Mouse (Mus musculus): Measurements from ENCODE around the gene Slc30a2. TPM values are rescaled to one million over a fixed set of nuclear protein-coding genes. Genes with fewer than 3 reads are reported as not detected.
A peak's percentile ranks its signal among the peaks of the same experiment; 100 is the strongest.

Slc30a2 gene
- polyA plus RNA-seq, 1 experiment from 2014 or later = not detected

- no peak overlapping the region for H3K9ac ChIP-seq (replicated peaks)
- no peaks in the 10 kb centered on the region for H3K36me3 ChIP-seq (replicated peaks; ENCODE audit: insufficient read depth, low read length)
- no peak for TF ChIP-seq CTCF (IDR thresholded peaks at IDR 0.05; ENCODE audit: low read depth)
- no peak for TF ChIP-seq EP300 (IDR thresholded peaks at IDR 0.05; ENCODE audit: low read depth)
- WGBS (ENCODE audit: insufficient replicate concordance) = 61% methylated on average over 19 of the region's 19 CpGs
- H3K4me3 ChIP-seq (ENCODE audit: low read depth, low read length) = no peak overlapping the region
- H3K27me3 ChIP-seq (ENCODE audit: insufficient read depth, low read length) = peaks cover 4% of the 10 kb centered on the region; the same call in 1 of the 2 replicates
- ATAC-seq (no peak), DNase-seq (no peak)
- no peaks in the 10 kb centered on the region for H3K4me1 ChIP-seq (ENCODE audit: insufficient read depth)
- H3K9me3 ChIP-seq (ENCODE audit: low read length) = 0 out of 2 replicates have a peak, but pooled peaks cover 2% of the 10 kb centered on the region
- H3K4me2 ChIP-seq (ENCODE audit: low read depth, low read length) = no peak overlapping the region
- no peak overlapping the region for H3K27ac ChIP-seq (ENCODE audit: low read depth)
Measured at GRCm38 (mm10) chr4:134298626-134299497, 44.1 kb upstream of the Slc30a2 start.

GRCm38 (mm10) chr4:134299498-134299810 lies 43.5 kb upstream of the Slc30a2 start:
- Histone ChIP-seq H3K27me3 (ENCODE audit: insufficient read depth, low read length) (no peaks in the 10 kb centered on the region), H3K36me3 (replicated peaks; ENCODE audit: insufficient read depth, low read length) (no peaks in the 10 kb centered on the region), H3K27ac (ENCODE audit: low read depth) (no peak overlapping the region), H3K9me3 (ENCODE audit: low read length) (0 out of 2 replicates have a peak, but pooled peaks cover 2% of the 10 kb centered on the region), H3K4me3 (ENCODE audit: low read depth, low read length) (no peak overlapping the region), H3K4me1 (ENCODE audit: insufficient read depth) (no peaks in the 10 kb centered on the region), H3K4me2 (ENCODE audit: low read depth, low read length) (no peak overlapping the region), H3K9ac (replicated peaks) (no peak overlapping the region)
- no peak for ATAC-seq
- DNase-seq = no peak
- WGBS (ENCODE audit: insufficient replicate concordance) = 52% methylated on average over 4 of the region's 4 CpGs
- no peak for TF ChIP-seq CTCF (IDR thresholded peaks at IDR 0.05; ENCODE audit: low read depth)

- H3K27ac ChIP-seq (ENCODE audit: low read depth) = no peak overlapping the region
- ATAC-seq (no peak), DNase-seq (no peak)
- H3K4me1 ChIP-seq (ENCODE audit: insufficient read depth) = no peaks in the 10 kb centered on the region
- no peaks in the 10 kb centered on the region for H3K36me3 ChIP-seq (replicated peaks; ENCODE audit: insufficient read depth, low read length)
- H3K4me2 ChIP-seq (ENCODE audit: low read depth, low read length) = no peak overlapping the region
- TF ChIP-seq CTCF (IDR thresholded peaks at IDR 0.05; ENCODE audit: low read depth) (no peak), EP300 (IDR thresholded peaks at IDR 0.05; ENCODE audit: low read depth) (no peak)
- H3K9me3 ChIP-seq (ENCODE audit: low read length) = 0 out of 2 replicates have a peak, but pooled peaks cover 2% of the 10 kb centered on the region
- H3K27me3 ChIP-seq (ENCODE audit: insufficient read depth, low read length) = no peaks in the 10 kb centered on the region
- WGBS (ENCODE audit: insufficient replicate concordance) = 47% methylated on average over 9 of the region's 9 CpGs
- no peak overlapping the region for H3K9ac ChIP-seq (replicated peaks)
- H3K4me3 ChIP-seq (ENCODE audit: low read depth, low read length) = no peak overlapping the region
Measured at GRCm38 (mm10) chr4:134300316-134300715, 42.7 kb upstream of the Slc30a2 start.

DNA sequence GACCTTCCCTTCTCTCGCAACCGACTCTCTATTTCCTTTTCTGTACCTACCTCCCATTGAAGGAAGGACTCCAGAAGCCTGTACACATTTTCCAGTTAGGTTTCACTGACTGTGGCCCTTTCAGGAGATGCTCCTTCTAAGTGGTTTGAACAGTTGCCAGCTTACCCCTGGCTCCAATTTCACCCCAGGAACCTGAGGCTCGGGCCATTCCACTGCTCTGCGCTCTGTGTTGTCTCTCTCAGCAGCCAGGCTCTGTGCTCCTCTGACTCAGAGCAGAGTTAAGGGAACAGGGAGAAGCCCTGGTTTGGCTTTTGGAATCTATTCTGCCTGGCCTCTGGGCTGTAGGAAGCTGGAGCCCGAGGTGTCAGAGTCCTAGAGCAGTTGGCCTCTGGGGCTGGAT lies 40.9 kb upstream of the Slc30a2 start:
- H3K9me3 ChIP-seq (ENCODE audit: low read length) = no peaks in the 10 kb centered on the region
- H3K4me2 ChIP-seq (ENCODE audit: low read depth, low read length) = no peak overlapping the region
- DNase-seq (no peak), ATAC-seq (no peak)
- no peaks in the 10 kb centered on the region for H3K36me3 ChIP-seq (replicated peaks; ENCODE audit: insufficient read depth, low read length)
- H3K27ac ChIP-seq (ENCODE audit: low read depth) = no peak overlapping the region
- WGBS (ENCODE audit: insufficient replicate concordance) = 80% methylated on average over 5 of the region's 5 CpGs
- H3K27me3 ChIP-seq (ENCODE audit: insufficient read depth, low read length) = no peaks in the 10 kb centered on the region
- no peak overlapping the region for H3K4me3 ChIP-seq (ENCODE audit: low read depth, low read length)
- TF ChIP-seq CTCF (IDR thresholded peaks at IDR 0.05; ENCODE audit: low read depth) (no peak), EP300 (IDR thresholded peaks at IDR 0.05; ENCODE audit: low read depth) (no peak)
- no peak overlapping the region for H3K9ac ChIP-seq (replicated peaks)
- H3K4me1 ChIP-seq (ENCODE audit: insufficient read depth) = peaks cover 2% of the 10 kb centered on the region

- 51% methylated on average over 2 of the region's 2 CpGs for WGBS (ENCODE audit: insufficient replicate concordance)
- Histone ChIP-seq H3K9ac (replicated peaks) (no peak overlapping the region), H3K27ac (ENCODE audit: low read depth) (peak overlapping the region; percentile 30; the same call in 1 of the 2 replicates), H3K36me3 (replicated peaks; ENCODE audit: insufficient read depth, low read length) (no peaks in the 10 kb centered on the region), H3K9me3 (ENCODE audit: low read length) (no peaks in the 10 kb centered on the region), H3K4me1 (ENCODE audit: insufficient read depth) (peaks cover 8% of the 10 kb centered on the region), H3K27me3 (ENCODE audit: insufficient read depth, low read length) (no peaks in the 10 kb centered on the region), H3K4me3 (ENCODE audit: low read depth, low read length) (no peak overlapping the region), H3K4me2 (ENCODE audit: low read depth, low read length) (peak overlapping the region; percentile 54; the same call in 1 of the 2 replicates)
- TF ChIP-seq EP300 (IDR thresholded peaks at IDR 0.05; ENCODE audit: low read depth) = no peak
- no peak for TF ChIP-seq CTCF (IDR thresholded peaks at IDR 0.05; ENCODE audit: low read depth)
- ATAC-seq (peak; percentile 50), DNase-seq (no peak)
Measured at GRCm38 (mm10) chr4:134306963-134307362, 36.0 kb upstream of the Slc30a2 start.

GRCm38 (mm10) chr4:134307367-134308072 lies 35.5 kb upstream of the Slc30a2 start:
- DNase-seq (peak; percentile 84), ATAC-seq (peak; percentile 81)
- 12% methylated on average over 12 of the region's 12 CpGs for WGBS (ENCODE audit: insufficient replicate concordance)
- H3K4me1 ChIP-seq (ENCODE audit: insufficient read depth) = peaks cover 8% of the 10 kb centered on the region
- no peaks in the 10 kb centered on the region for H3K36me3 ChIP-seq (replicated peaks; ENCODE audit: insufficient read depth, low read length)
- no peaks in the 10 kb centered on the region for H3K27me3 ChIP-seq (ENCODE audit: insufficient read depth, low read length)
- no peak overlapping the region for H3K9ac ChIP-seq (replicated peaks)
- H3K4me2 ChIP-seq (ENCODE audit: low read depth, low read length) = peak overlapping the region; percentile 54
- no peaks in the 10 kb centered on the region for H3K9me3 ChIP-seq (ENCODE audit: low read length)
- H3K27ac ChIP-seq (ENCODE audit: low read depth) = peak overlapping the region; percentile 30; the same call in 1 of the 2 replicates
- H3K4me3 ChIP-seq (ENCODE audit: low read depth, low read length) = no peak overlapping the region
- TF ChIP-seq CTCF (IDR thresholded peaks at IDR 0.05; ENCODE audit: low read depth) = peak; percentile 67
- no peak for TF ChIP-seq EP300 (IDR thresholded peaks at IDR 0.05; ENCODE audit: low read depth)
